Mouse (Mus musculus) liver, adult 2 months (tissue): ENCODE measurements around the gene Rxfp4.

Experiments
- CTCF ChIP-seq: fragments of 200-500 bp; IDR thresholded peaks from 2 replicates; pipeline ENCODE4 v1.5.1; 2011; ENCODE audit warnings: low read depth, low read length, control low read depth
- POLR2A ChIP-seq: fragments of 200-500 bp; IDR thresholded peaks from 2 replicates; pipeline ENCODE4 v1.6.1; 2011; ENCODE audit warnings: low read length, control low read depth; ENCODE audit not compliant: insufficient read depth; ENCODE audit errors: extremely low read depth

GRCm38 (mm10) chr3:88629244-88629643, 23.7 kb downstream of the Rxfp4 start:
- TF ChIP-seq POLR2A, result no peak
- no peak for TF ChIP-seq CTCF
